Mouse (Mus musculus) kidney, adult 2 months (tissue): ENCODE data around the gene Tm4sf19.

Source experiments
- CTCF ChIP-seq: fragments of 200-500 bp; conservative IDR thresholded peaks from 2 replicates; pipeline ENCODE4 v1.5.1; 2011; ENCODE audit warnings: low read depth, mild to moderate bottlenecking, control low read depth, low read length, moderate library complexity, mixed read lengths; ENCODE audit not compliant: insufficient read depth, insufficient read length
- POLR2A ChIP-seq: fragments of 200-500 bp; IDR thresholded peaks from one replicate; pipeline ENCODE4 v1.6.1; 2011; ENCODE audit warnings: low read depth, low read length, control low read depth

GRCm38 (mm10) chr16:32419517-32420483 lies 19.5 kb downstream of the Tm4sf19 start, which contains the start of gene Tctex1d2:
- TF ChIP-seq CTCF (no peak), POLR2A (peak; percentile 64)
